Mouse (Mus musculus) midbrain, embryonic 15.5 days (tissue): ENCODE measurements around the gene Cacna2d1. TPM values are rescaled to one million over a fixed set of nuclear protein-coding genes. Genes with fewer than 3 reads are reported as not detected.
A peak's percentile ranks its signal among the peaks of the same experiment; 100 is the strongest.

Experiments
- ATAC-seq: fragments of 200-750 bp; cut with Nextera tagmentation; replicated peaks from 2 replicates; pipeline ENCODE4 v1.8.0; 2017; ENCODE audit warnings: moderate TSS enrichment
- H3K27ac ChIP-seq: fragments of 300-500 bp; sonication (generic); 2 replicates; pipeline ENCODE4 v1.5.1; 2015; ENCODE audit warnings: mild to moderate bottlenecking, inconsistent platforms
- H3K27me3 ChIP-seq: fragments of 300-500 bp; sonication (generic); replicated peaks from 2 replicates; pipeline ENCODE4 v1.6.1; 2015; ENCODE audit warnings: inconsistent platforms
- H3K36me3 ChIP-seq: fragments of 300-500 bp; sonication (generic); replicated peaks from 2 replicates; pipeline ENCODE4 v1.6.1; 2015; ENCODE audit warnings: inconsistent platforms
- H3K4me1 ChIP-seq: fragments of 300-500 bp; sonication (generic); 2 replicates; pipeline ENCODE4 v1.6.1; 2015; ENCODE audit warnings: inconsistent platforms
- H3K4me2 ChIP-seq: fragments of 300-500 bp; sonication (generic); 2 replicates; pipeline ENCODE4 v1.6.1; 2015; ENCODE audit warnings: inconsistent platforms, mild to moderate bottlenecking, moderate library complexity
- H3K4me3 ChIP-seq: fragments of 300-500 bp; sonication (generic); 2 replicates; pipeline ENCODE4 v1.5.1; 2015; ENCODE audit warnings: mild to moderate bottlenecking, inconsistent platforms
- H3K9ac ChIP-seq: fragments of 300-500 bp; sonication (generic); 2 replicates; pipeline ENCODE4 v1.6.1; 2015; ENCODE audit warnings: mild to moderate bottlenecking, inconsistent platforms
- H3K9me3 ChIP-seq: fragments of 300-500 bp; sonication (generic); 2 replicates; pipeline ENCODE4 v1.6.1; 2016; ENCODE audit warnings: inconsistent platforms
- WGBS: fragments of 180-500 bp; shearing (Covaris S2); methylation state at CpG from one replicate; pipeline ENCODE4 v1.1.7; 2015; ENCODE audit warnings: mixed read lengths; 5-methylcytosine and 5-hydroxymethylcytosine counted together
- polyA plus RNA-seq: library from polyadenylated mRNA; unstranded; fragments of >200 nt; fragmentation: Nextera tagmentation; extraction: Ambion mirVana; gene quantifications from 2 replicates; pipeline ENCODE4 v1.2.1, GENCODE M21; 2015

The Cacna2d1 gene
- polyA plus RNA-seq, 1 experiment from 2014 or later: 40.5 TPM

DNA sequence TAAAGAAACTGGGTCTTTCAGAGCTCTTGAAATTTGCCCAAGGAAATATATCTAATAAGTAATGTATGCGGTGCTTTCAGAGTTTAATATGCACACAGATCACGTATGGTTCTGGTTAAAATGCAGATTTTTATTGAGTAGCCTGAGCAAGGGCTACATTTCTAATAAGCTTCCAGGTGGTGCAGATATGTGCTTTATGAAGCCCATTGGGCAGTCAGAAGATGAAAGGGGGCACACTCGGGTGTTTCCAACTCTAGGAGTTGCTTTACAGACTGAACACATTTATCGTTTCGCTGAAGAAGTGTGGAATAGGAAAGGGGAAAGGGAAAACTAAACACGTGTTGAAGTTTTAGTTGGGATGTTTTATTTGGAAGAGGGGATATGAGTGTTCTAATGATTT, 94.4 kb downstream of the Cacna2d1 start:
- Histone ChIP-seq H3K27me3 (no peaks in the 10 kb centered on the region), H3K4me3 (no peak overlapping the region), H3K27ac (no peak overlapping the region), H3K4me2 (no peak overlapping the region), H3K4me1 (peaks cover 8% of the 10 kb centered on the region; the same call in 1 of the 2 replicates), H3K9me3 (no peaks in the 10 kb centered on the region), H3K36me3 (no peaks in the 10 kb centered on the region), H3K9ac (no peak overlapping the region)
- ATAC-seq: no peak
- WGBS: 53% methylated on average over 6 of the region's 6 CpGs

DNA sequence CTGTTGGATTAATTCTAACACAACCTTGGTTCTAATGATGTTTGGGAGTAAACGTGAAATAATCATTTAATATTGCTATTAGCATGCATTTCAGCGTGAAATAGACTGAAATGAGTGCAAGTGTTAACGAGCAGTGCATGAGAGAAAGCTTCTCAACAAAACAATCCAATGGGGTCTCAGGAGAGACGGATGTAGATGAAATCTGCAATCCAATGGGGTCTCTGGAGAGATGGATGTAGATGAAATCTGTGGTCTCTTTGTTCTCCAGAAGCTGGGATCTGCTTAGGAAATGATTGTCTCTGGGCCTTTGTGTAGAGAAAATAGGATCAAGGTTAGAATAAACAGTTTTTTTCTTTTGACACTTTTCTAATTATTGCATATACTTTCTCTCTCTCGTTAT, 95.0 kb downstream of the Cacna2d1 start:
- Histone ChIP-seq H3K27me3 (no peaks in the 10 kb centered on the region), H3K4me1 (peaks cover 8% of the 10 kb centered on the region; the same call in 1 of the 2 replicates), H3K9ac (no peak overlapping the region), H3K9me3 (no peaks in the 10 kb centered on the region), H3K36me3 (no peaks in the 10 kb centered on the region), H3K27ac (peak overlapping the region; percentile 17; the same call in 1 of the 2 replicates), H3K4me3 (no peak overlapping the region), H3K4me2 (no peak overlapping the region)
- WGBS: 22% methylated on average over 5 of the region's 5 CpGs
- ATAC-seq: no peak

DNA sequence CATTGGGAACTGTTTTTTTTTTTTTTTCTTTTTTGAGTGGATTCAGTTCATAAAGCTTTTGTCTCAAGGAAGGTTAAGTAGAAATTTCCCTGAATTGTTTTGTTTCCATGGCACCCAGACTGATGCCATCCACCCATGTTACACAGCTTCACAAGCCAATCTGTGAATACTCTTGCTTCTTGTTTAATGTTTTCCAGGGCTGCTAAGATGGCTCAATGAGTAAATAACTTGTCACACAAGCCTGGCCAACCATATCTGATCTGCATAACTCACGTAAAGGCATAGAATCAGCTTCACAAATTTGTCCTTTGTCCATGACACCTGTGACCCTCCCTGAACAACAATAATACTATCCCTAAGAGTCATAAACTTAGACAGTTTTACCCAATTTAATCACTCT, 99.1 kb downstream of the Cacna2d1 start:
- Histone ChIP-seq H3K4me1 (peaks cover 5% of the 10 kb centered on the region; the same call in 1 of the 2 replicates), H3K27ac (no peak overlapping the region), H3K36me3 (no peaks in the 10 kb centered on the region), H3K9me3 (no peaks in the 10 kb centered on the region), H3K4me2 (no peak overlapping the region), H3K27me3 (no peaks in the 10 kb centered on the region), H3K4me3 (no peak overlapping the region), H3K9ac (no peak overlapping the region)
- no peak for ATAC-seq
- WGBS: 57% methylated on average over 1 of the region's 1 CpGs

DNA sequence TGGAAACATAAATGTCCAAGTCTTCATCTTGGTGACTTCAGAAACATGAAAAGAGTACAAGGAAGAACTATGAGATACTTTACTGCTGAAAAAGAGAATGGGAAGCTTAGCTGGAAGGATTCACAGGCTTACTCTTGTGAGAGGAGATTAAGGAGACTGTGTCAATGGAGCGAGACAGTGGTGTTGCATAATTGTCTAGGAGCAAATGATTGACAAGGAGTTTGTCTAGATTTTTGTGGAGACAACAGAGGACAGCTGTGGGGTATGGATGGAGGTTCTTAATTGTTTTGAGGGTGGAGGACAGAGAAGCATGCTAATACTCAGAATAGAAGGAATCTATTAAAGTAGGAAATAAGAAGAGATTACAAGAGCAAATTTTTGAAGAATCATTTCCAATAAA, 100.8 kb downstream of the Cacna2d1 start:
- no peak overlapping the region for H3K9ac ChIP-seq
- H3K36me3 ChIP-seq: no peaks in the 10 kb centered on the region
- no peaks in the 10 kb centered on the region for H3K9me3 ChIP-seq
- no peaks in the 10 kb centered on the region for H3K4me1 ChIP-seq
- 22% methylated on average over 1 of the region's 1 CpGs for WGBS
- no peak overlapping the region for H3K27ac ChIP-seq
- H3K4me3 ChIP-seq: no peak overlapping the region
- no peak overlapping the region for H3K4me2 ChIP-seq
- no peak for ATAC-seq
- H3K27me3 ChIP-seq: no peaks in the 10 kb centered on the region

DNA sequence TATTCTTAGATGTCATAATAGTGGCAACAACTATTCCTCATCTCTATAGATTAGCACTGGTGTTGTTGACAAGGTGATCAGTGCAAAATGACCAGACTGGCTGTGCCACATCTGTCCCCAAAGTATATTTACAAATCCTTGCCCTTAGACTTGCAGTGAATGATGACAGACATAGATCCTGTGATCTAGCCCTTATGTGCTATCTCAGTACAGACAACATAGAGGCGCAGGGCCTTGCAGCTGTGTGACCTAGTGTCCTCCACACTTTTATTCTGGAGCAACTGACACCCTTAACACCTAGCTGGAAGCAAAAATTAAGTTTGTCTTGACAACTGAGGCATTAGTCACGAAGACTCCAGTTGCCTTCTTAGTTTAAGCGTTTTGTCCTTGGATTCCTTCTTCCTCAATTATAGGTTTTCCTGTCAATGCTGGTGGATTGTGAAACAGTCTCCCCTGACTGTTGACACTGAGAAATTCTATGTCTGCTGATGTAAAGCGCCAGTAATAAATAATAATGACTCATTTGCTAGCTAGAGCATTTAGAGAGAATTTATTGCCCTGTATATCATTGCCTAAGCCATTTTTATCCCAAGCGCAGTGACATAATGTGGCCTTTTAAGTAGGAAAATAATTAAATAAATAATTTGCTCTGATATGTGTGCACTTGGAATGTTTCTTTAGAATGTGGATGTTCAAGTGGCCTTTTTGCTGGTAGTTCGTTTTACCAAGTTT, 110.8 kb downstream of the Cacna2d1 start:
- Histone ChIP-seq H3K27me3 (no peaks in the 10 kb centered on the region), H3K9me3 (no peaks in the 10 kb centered on the region), H3K4me1 (0 out of 2 replicates have a peak, but pooled peaks cover 6% of the 10 kb centered on the region), H3K4me3 (no peak overlapping the region), H3K27ac (no peak overlapping the region), H3K9ac (no peak overlapping the region), H3K4me2 (no peak overlapping the region), H3K36me3 (no peaks in the 10 kb centered on the region)
- ATAC-seq: no peak
- 85% methylated on average over 6 of the region's 6 CpGs for WGBS

DNA sequence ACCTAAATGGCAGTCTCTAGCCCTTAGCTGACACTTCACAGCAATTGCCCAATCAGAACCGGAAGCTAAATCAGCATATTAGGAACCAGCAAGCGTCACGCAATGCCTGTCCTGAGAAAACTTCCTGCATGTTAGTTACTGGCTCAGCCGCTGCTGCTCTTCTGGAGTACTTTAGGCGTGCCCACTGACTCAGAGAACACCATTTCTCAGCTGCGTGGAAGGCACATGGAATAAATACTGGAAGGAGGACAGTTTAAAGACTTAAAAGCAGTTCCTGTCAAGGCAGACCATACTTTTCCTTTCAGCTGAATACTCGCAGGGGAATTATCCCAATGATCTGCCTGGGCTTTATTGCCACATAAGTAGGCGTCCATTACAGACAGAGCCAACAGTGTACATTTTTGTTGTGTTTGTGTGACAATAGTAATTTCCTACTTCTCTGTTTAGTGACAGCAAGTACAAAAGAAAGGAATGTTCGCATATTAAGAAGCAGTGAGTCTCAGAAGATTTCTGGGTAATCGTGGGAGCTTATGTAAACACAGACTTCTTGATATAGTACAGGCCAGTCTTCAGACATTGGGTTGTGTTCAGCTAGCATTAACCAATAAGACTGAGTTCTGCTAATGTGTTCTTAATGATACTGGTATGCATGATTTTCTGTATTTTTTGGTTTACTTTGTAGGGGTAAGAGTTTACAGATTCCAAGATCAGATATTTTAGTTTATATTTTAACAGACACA, 113.1 kb downstream of the Cacna2d1 start:
- H3K4me1 ChIP-seq: 0 out of 2 replicates have a peak, but pooled peaks cover 6% of the 10 kb centered on the region
- no peak overlapping the region for H3K4me3 ChIP-seq
- H3K9ac ChIP-seq: no peak overlapping the region
- H3K27me3 ChIP-seq: no peaks in the 10 kb centered on the region
- WGBS: 68% methylated on average over 10 of the region's 10 CpGs
- no peak overlapping the region for H3K4me2 ChIP-seq
- no peaks in the 10 kb centered on the region for H3K9me3 ChIP-seq
- no peak; the same call in 1 of the 2 replicates for ATAC-seq
- H3K27ac ChIP-seq: no peak overlapping the region
- H3K36me3 ChIP-seq: no peaks in the 10 kb centered on the region

DNA sequence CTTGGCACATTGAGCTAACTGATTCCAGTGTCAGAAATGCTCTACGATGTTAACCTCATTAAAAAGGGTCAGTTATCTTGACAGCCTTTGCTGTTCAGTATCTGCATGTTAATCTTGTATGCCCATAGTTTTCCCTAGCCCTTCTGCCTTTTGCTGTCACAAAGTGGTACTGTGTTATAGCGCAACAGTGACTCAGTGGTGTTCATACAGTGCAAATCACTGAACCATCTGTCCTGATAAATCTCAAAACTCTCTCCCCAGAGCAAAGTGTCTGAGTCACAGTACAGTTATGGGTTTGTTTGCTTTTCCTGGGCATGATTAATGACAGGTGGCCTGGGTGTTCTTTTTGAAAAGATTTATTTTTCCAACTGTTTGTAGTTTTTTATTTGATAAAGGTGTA, 122.3 kb downstream of the Cacna2d1 start:
- WGBS: 61% methylated on average over 2 of the region's 2 CpGs
- no peak overlapping the region for H3K4me3 ChIP-seq
- no peaks in the 10 kb centered on the region for H3K27me3 ChIP-seq
- H3K27ac ChIP-seq: no peak overlapping the region
- no peak; the same call in 1 of the 2 replicates for ATAC-seq
- no peaks in the 10 kb centered on the region for H3K9me3 ChIP-seq
- H3K4me2 ChIP-seq: no peak overlapping the region
- 0 out of 2 replicates have a peak, but pooled peaks cover 3% of the 10 kb centered on the region for H3K4me1 ChIP-seq
- H3K9ac ChIP-seq: no peak overlapping the region
- H3K36me3 ChIP-seq: no peaks in the 10 kb centered on the region

DNA sequence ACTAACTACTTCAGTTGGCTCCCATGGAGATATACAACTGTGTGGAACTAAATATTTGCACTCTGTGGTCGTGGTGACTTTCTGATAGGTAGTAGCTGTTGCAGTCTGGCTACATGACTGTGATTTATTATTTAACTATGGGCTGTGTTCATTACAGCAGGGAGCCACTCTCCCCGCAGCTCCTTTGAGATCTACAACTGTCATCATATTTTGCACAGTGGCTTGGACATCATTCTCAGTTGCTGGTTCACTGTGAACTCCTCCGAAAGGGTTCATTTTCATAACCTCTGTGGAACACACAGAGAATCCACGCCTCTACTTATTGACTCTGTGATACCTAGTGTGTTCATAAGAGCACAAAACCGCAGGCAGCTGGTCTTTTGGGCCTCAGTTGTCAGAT, 128.3 kb downstream of the Cacna2d1 start:
- peak overlapping the region; percentile 33 for H3K27ac ChIP-seq
- H3K36me3 ChIP-seq: no peaks in the 10 kb centered on the region
- WGBS: 22% methylated on average over 5 of the region's 5 CpGs
- ATAC-seq: peak; percentile 73
- no peak overlapping the region for H3K9ac ChIP-seq
- H3K4me3 ChIP-seq: no peak overlapping the region
- H3K9me3 ChIP-seq: no peaks in the 10 kb centered on the region
- no peaks in the 10 kb centered on the region for H3K27me3 ChIP-seq
- no peak overlapping the region for H3K4me2 ChIP-seq
- peaks cover 7% of the 10 kb centered on the region; the same call in 1 of the 2 replicates for H3K4me1 ChIP-seq

DNA sequence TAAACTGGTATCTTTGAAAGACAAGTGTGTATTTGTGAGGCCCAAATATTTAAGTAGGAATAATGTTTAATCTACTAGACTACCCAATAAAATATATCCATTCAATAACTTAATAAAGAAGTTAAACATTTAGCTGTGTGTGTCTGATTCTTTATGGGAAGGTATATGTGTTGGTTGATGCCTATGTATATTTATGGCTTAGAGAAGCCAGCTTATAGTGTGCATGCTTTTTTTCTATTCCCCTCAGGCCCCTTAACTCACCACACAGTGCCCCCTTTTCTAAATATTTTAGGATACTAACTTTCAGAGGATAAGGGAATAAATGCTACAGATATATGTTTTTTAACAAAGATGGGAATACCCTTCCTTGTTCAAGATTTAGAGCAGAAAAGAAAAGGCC, 128.8 kb downstream of the Cacna2d1 start:
- ATAC-seq: no peak
- Histone ChIP-seq H3K4me1 (peaks cover 7% of the 10 kb centered on the region; the same call in 1 of the 2 replicates), H3K36me3 (no peaks in the 10 kb centered on the region), H3K27me3 (no peaks in the 10 kb centered on the region), H3K9ac (no peak overlapping the region), H3K4me3 (no peak overlapping the region), H3K27ac (no peak overlapping the region), H3K9me3 (no peaks in the 10 kb centered on the region), H3K4me2 (no peak overlapping the region)

DNA sequence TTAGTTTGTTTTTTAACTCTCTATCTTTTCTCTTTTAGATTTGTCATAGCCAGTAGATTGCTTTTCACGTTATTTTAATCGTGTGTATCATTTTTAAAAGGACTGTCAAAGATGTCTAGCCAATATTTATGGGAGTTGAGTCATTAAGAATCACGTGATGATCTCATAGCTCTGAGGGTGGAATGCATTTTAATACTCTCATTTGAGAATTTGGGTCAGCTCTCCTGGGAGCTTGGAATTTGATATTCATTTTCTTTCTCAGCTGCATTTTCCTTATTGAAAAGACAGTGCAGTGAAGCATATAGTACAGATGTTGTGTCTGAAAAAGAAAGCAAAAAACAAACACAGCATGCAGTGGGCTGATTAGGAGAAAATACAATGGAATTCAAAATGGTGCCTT, 129.5 kb downstream of the Cacna2d1 start:
- WGBS: 67% methylated on average over 3 of the region's 3 CpGs
- no peak overlapping the region for H3K9ac ChIP-seq
- no peak overlapping the region for H3K27ac ChIP-seq
- no peaks in the 10 kb centered on the region for H3K36me3 ChIP-seq
- no peak overlapping the region for H3K4me2 ChIP-seq
- peaks cover 7% of the 10 kb centered on the region; the same call in 1 of the 2 replicates for H3K4me1 ChIP-seq
- H3K9me3 ChIP-seq: no peaks in the 10 kb centered on the region
- no peak overlapping the region for H3K4me3 ChIP-seq
- H3K27me3 ChIP-seq: no peaks in the 10 kb centered on the region
- no peak for ATAC-seq

DNA sequence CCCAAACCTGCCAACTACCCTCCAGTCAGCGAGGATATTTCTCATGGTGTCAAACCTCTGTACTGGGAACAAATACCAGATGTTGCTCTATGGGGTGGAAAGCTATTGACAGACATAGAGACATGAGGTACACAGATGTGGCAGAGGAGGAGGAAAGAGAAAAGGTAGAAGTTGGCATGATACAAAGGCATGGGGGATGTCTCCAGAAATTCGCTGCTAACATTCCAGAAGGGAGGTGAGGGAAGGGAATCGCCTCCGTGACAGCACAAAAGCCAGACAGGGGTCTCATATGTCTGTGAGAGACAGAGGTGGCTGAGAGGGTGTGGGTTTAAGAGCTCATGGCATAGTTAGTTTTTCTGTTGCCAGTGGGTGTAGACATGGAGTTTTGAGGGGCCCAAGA, 131.3 kb downstream of the Cacna2d1 start:
- H3K4me1 ChIP-seq: peaks cover 7% of the 10 kb centered on the region; the same call in 1 of the 2 replicates
- H3K9ac ChIP-seq: no peak overlapping the region
- ATAC-seq: no peak
- no peaks in the 10 kb centered on the region for H3K27me3 ChIP-seq
- H3K4me2 ChIP-seq: no peak overlapping the region
- no peaks in the 10 kb centered on the region for H3K36me3 ChIP-seq
- no peak overlapping the region for H3K27ac ChIP-seq
- no peaks in the 10 kb centered on the region for H3K9me3 ChIP-seq
- WGBS: 83% methylated on average over 4 of the region's 4 CpGs
- no peak overlapping the region for H3K4me3 ChIP-seq

DNA sequence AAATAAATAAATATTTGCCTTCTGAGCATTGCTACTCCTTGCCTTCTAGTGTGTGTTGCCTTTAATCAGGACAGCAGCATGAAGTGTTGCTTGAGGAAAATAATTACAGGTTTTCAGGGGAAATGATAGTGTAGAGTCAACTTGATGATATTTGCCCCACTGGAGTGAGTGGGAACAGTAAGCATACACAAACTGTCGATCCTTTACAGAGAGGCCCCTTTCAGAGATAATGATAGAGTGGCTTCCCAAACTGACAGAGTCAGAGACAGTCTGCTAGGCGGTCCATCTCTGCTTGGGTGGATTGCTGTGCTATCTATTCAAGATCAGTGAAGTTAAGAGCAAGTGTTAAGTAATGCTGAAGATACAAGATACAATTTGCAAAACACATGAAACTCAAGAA, 147.8 kb downstream of the Cacna2d1 start:
- no peaks in the 10 kb centered on the region for H3K9me3 ChIP-seq
- WGBS: 87% methylated on average over 2 of the region's 2 CpGs
- no peaks in the 10 kb centered on the region for H3K36me3 ChIP-seq
- H3K9ac ChIP-seq: no peak overlapping the region
- peaks cover 5% of the 10 kb centered on the region; the same call in 1 of the 2 replicates for H3K4me1 ChIP-seq
- no peak overlapping the region for H3K4me3 ChIP-seq
- no peak overlapping the region for H3K4me2 ChIP-seq
- no peaks in the 10 kb centered on the region for H3K27me3 ChIP-seq
- no peak overlapping the region for H3K27ac ChIP-seq
- no peak for ATAC-seq
